Mouse (Mus musculus): ENCODE data around the gene Dcaf7. TPM values are rescaled to one million over a fixed set of nuclear protein-coding genes. Genes with fewer than 3 reads are reported as not detected.
A peak's percentile ranks its signal among the peaks of the same experiment; 100 is the strongest.
"Not testable (repeated sequence)": the region's sequence is repeated elsewhere in the genome, so short reads cannot be mapped to it uniquely, and the experiment has no call there.

Gene Dcaf7
- total RNA-seq, 2 experiments from 2014 or later, result 40.4 to 45.6 TPM

DNA sequence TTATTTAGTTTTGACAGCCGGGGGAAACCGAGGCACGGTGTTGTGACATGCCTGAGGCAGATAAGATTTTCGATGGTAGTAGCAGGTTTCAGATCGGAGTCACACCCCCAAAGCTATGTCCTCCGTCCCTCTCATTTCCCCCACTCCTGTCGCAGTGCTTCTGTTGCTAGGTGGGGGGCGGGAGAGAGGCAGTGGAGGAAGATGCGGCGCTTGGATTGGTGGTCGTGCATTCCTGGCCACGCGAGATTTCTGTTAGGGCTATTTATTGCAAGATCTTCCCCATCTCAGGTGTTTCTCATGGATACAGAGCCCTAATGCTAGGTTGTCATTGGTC is 713 bp downstream of the Dcaf7 start:
- ATAC-seq (ENCODE audit: poor library complexity, severe bottlenecking), result no peak

- no peak for ATAC-seq (ENCODE audit: poor library complexity, severe bottlenecking)
Measured at GRCm38 (mm10) chr11:106044349-106044748, 7.7 kb downstream of the Dcaf7 start.

GRCm38 (mm10) chr11:106045256-106045655 is 8.6 kb downstream of the Dcaf7 start:
- no peak for ATAC-seq (ENCODE audit: poor library complexity, severe bottlenecking)

- no peak for ATAC-seq (ENCODE audit: poor library complexity, severe bottlenecking)
Measured at GRCm38 (mm10) chr11:106045780-106046179, 9.1 kb downstream of the Dcaf7 start.

- no peak for ATAC-seq (ENCODE audit: poor library complexity, severe bottlenecking)
Measured at GRCm38 (mm10) chr11:106046584-106046983, 9.9 kb downstream of the Dcaf7 start.

- ATAC-seq (ENCODE audit: poor library complexity, severe bottlenecking), result no peak
Measured at GRCm38 (mm10) chr11:106053921-106054320, 17.2 kb downstream of the Dcaf7 start.

DNA sequence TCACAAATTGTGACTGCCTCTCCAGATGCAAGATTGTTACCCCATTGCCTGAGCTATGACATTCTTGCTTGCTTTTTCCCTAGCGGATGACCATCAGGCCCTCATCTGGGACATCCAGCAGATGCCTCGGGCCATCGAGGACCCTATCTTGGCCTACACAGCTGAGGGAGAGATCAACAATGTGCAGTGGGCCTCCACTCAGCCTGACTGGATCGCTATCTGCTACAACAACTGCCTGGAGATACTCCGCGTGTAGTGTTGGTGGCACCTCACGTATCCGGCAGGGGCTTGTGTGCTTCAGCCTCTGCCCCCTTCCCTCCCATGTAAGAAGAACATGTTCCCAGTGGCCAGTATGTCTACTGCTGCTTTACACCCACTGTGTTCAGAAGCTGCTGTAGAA is 17.9 kb downstream of the Dcaf7 start:
- ATAC-seq (ENCODE audit: poor library complexity, severe bottlenecking), result no peak

DNA sequence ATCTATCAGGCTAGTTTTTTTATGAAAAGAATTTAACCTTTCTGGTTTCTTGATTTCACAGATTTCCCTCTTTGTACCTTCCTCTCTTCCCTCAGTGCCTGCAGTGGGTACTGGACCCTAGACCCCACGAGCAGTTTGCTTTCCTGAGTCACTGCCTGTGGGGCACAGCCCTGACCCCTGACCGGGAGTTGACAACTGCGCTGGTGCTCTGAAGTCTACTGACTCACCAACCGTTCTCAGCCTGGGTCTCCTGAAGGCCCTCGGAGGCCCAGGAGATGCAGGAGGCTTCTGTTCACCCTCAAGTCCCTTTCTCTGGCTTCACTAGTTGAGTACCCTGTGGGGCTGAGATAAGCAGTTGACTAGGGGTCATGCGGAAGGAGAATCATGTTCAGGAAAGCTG is 18.7 kb downstream of the Dcaf7 start:
- no peak for ATAC-seq (ENCODE audit: poor library complexity, severe bottlenecking)

- peak; percentile 72 for ATAC-seq (ENCODE audit: poor library complexity, severe bottlenecking)
Measured at GRCm38 (mm10) chr11:106056819-106057491, 20.3 kb downstream of the Dcaf7 start.

GRCm38 (mm10) chr11:106058020-106058419 is 21.3 kb downstream of the Dcaf7 start:
- ATAC-seq (ENCODE audit: poor library complexity, severe bottlenecking), result no peak

DNA sequence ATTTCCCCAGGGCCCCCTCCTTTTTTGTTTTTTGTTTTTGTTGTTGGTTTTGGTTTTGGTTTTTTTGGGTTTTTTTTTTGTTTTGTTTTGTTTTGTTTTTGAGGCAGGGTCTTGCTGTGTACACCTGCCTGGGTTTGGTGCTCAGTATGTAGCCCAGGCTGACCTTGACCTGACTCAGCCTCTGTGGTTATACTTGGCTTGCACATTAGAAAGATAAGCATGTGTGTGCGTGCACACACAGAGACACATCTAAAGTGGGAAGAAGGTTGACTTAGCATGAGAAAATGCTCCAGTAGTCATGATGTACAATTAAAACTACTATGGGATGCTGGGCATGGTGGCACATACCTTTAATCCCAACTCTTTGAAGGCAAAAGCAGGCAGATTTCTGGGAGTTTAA is 23.9 kb downstream of the Dcaf7 start:
- ATAC-seq (ENCODE audit: poor library complexity, severe bottlenecking), result no peak

DNA sequence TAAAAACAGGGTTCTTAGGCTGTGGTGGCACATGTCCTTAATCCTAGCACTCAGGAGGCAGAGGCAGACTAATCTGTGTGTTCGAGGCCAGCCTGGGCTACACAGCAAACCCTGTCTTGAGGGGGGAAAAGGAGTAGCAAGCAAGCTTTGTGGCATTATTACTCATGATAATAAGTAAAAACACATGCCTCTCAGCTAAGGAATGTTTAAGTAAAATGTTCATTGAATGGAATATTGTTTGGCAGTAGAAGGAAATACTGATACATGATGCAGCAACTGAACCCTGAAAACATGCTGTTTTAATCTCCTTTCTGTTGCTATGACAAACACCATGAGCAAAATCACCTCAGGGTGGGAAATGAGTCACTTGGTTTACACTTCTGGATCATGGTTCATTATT is 24.6 kb downstream of the Dcaf7 start:
- ATAC-seq (ENCODE audit: poor library complexity, severe bottlenecking), result no peak

DNA sequence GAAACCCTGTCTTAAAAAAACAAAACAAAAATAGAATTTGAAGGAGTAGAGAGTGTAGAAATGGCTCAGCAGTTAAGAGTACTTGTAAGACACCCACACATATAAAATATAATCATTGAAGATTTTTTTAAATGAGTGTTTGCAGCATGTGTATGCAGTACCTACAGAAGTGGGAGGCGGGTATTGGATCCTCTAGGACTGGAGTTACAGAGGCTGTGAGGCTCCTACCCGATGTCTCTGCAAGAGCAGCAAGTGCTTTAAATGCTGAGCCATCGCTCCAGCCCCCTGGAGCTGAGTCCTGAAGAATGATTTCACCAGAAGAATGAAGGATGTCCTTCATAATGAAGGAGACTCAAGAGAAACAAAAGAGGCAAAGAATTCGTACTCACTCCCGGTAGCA is 27.1 kb downstream of the Dcaf7 start:
- no peak for ATAC-seq (ENCODE audit: poor library complexity, severe bottlenecking)

DNA sequence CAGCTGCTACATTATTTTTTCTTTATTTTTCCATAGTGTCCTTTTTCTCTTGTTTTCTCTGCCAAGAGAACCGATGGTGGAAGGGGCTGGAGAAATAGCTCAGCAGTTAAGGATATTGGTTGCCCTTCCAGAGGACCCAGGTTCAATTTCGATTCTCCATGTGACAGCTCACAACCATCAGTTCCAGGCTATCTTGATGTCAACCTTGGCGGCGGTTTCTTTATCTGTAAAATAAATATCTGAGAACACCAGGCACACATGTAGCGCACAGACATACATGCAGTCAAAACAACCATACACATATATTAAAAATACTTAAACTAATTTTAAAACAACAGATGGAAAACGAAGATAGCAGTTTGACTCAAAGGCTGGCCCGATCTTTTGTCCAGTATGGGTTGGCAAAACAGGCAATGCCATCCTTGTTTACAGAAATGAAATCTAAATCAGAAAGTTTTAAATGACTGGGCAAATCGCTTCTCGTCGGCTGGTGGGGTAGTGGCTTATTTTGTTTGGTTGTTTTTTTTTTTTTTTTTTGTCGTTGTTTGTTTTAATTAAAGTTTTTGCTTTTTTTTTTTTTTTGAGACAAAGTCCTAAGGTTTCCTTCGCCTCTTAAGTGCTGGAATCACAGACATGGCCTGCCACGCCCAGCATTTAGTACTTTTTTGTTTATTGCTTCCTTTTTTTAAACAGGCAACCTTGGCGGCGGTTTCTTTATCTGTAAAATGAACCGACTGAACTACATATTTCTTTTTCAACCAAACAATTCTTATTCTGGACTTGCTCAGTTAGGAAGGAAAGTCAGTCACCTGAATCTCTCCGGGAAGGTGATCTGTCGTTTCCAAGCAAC is 28.6 kb downstream of the Dcaf7 start:
- ATAC-seq (ENCODE audit: poor library complexity, severe bottlenecking), result peak; percentile 33

DNA sequence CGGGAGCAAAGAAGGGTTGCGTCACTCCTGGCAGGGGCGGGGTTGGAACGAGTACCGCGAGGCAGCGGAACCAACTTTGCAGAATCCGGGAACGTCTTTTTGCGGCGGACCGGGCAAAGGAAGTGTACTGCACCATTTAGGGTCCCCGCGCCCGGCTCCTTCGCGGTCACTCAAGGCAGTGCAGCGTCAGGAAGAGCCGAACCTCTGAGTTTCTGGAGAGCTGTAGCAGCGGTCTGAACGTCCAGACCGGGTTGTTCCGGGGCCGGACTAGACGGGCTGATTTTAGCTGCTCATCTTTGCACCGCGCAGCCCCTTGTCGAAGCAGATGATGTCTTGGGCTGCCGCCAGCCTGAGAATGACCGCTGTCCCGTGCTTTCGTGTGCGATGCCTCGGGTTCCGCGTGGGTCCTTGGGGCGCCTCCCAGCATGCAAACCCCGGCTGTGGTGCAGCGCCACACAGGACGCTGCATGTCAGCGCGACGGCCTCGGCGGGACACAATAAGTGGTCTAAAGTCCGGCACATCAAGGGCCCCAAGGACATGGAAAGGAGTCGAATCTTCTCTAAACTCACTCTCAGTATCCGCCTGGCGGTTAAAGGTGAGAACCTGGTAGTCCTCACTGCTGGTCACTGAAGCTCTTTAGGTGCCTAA is 29.4 kb downstream of the Dcaf7 start, which contains the start of gene Taco1:
Gene Taco1 (plus strand): TSS at position 139 of the 649 bp plus-strand sequence.
- ATAC-seq (ENCODE audit: poor library complexity, severe bottlenecking), result peak; percentile 98

- ATAC-seq (ENCODE audit: poor library complexity, severe bottlenecking), result not testable (repeated sequence)
Measured at GRCm38 (mm10) chr11:106066616-106067015, 29.9 kb downstream of the Dcaf7 start.

DNA sequence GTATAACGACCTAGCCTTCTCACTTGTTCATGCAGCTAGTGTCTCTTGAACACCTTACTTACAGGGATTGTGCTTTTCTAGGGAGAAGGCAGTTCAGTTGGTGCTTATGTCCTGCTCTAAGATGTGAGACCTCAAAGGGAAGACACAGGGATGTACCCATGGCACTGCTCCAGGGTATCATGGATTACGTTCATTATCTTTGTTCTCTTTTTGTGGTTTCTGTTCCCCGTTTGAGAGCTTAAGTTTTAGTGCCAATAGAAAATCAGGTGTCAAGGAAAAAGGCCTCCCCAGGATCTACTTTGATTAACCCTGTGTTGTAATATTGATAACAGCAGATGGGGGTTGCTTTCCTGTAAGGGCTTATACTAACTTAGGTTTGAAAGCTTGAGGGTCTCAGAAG is 37.1 kb downstream of the Dcaf7 start:
- peak; percentile 36; the same call in 1 of the 2 replicates for ATAC-seq (ENCODE audit: poor library complexity, severe bottlenecking)

- peak; percentile 98 for ATAC-seq (ENCODE audit: poor library complexity, severe bottlenecking)
Measured at GRCm38 (mm10) chr11:106076321-106076720, 39.6 kb downstream of the Dcaf7 start.

DNA sequence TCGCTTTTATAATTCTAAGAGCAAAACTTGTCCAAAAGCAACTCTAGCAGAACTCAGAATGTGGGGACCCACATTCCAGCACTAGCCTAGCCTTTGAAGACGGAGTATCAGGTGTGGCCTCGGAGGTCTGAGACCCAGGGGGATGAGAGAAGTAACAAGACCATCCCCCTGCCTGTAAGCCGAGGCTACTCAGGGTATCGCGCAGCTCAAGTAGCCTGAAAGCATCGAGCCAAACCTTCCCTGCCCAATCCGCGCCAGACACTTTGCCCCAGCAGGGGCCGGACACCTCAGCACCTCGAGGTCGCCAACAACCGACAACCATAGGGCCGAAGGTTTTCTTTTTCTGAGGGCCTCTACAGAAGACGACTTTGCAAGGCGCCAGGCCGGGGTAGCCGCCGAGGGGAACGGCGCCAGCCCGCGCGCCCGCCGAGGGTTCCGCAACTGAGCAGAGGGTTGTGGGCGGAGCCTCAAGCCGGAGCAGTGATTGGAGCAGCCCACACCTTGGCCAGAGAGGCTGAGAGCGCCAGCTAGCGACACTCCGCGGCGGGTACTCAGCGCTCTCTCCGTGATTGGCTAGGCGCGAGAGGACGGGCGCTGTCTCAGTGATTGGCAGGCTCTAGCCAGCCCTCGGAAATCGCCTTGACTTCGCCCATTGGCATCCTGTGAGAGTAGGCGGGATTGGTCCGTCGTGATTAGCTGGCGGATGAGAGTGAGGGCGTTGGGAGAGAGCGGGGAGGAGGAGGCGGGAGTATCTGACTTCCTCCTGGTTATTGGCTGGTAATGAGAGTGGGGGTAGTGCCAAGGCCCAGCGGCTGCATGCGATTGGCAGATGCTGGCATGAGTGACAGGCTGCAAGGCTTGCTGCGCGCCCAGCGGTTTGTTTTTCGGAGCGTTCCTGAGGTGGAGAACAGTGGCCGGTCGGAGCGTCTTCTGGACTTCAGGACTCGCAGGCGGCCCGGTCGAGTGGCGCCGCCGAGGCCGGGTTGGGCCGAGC is 47.3 kb downstream of the Dcaf7 start, which contains the start of gene Map3k3:
Gene Map3k3 (plus strand): TSS at position 906 of the 994 bp plus-strand sequence.
- ATAC-seq (ENCODE audit: poor library complexity, severe bottlenecking), result peak; percentile 92

- peak; percentile 49 for ATAC-seq (ENCODE audit: poor library complexity, severe bottlenecking)
Measured at GRCm38 (mm10) chr11:106084911-106085561, 48.4 kb downstream of the Dcaf7 start.
